Mouse (Mus musculus) adrenal gland, adult 2 months (tissue): ENCODE measurements around the gene Optc. TPM values are rescaled to one million over a fixed set of nuclear protein-coding genes. Genes with fewer than 3 reads are reported as not detected.

ENCODE experiments used
- DNase-seq: peaks from one replicate; pipeline ENCODE4 v3.0.0; 2021
- polyA plus RNA-seq: library from polyadenylated mRNA; depleted of rRNA; stranded (reverse); fragments of >200 nt; gene quantifications from 2 replicates; pipeline ENCODE4 v1.2.3, GENCODE M21; 2012
- total RNA-seq, 2 experiments: library from RNA; stranded (reverse); gene quantifications; 2 replicates each; pipeline ENCODE4 v1.2.3; 2021

The Optc gene
- total and polyA plus RNA-seq, 3 experiments: 0.98 to 1.3 (median 1.0) TPM

DNA sequence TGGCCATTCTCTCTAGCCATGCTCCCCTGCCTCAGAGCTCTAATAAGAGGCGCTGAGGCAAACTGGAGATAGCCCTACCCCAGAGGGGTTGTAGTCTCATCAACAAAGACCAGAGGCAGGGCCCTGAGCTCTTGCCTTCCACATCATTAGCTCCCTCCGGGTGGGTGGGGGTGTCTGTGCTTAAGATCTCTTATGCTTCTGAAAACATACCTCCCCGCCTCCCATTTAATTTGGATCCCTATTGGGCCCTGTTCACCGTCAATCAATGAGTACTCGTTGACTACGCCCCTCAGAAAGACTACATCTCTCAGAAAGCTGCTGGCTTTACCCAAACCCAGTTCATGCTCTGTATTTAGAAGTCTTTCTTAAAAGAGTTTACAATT lies 10.3 kb upstream of the Optc start:
- no peak for DNase-seq

DNA sequence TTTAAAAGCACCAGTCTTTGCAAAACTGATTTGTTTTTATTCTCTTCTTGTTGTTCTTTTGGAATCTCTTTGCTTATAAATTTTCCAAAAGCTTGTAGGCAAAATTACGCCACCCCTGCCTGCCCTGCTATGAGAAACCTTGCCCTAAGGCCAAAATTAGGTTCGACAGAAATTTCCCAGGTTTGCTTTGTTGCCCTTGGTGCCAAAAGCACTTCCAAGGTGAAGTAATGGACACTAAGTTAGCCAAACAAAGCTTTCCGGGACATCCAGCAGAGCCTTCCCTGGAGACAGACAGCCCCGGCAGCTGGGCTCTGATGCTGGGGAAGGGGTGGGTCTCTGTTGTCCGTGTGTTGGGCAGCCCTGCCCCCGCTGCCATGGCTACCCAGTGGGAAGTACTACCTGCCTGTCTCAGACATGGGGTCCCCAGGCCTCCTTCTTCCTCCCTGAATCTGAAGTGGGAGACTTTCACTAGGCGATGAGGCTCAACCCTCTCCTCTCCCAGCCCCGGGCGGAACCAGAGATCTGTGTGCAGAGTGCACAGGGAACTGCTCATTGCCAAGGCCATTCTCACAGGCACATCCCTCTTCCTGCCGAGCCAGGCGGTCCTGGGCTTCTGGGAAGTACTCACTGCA lies 9.8 kb upstream of the Optc start:
- peak; percentile 74 for DNase-seq

DNA sequence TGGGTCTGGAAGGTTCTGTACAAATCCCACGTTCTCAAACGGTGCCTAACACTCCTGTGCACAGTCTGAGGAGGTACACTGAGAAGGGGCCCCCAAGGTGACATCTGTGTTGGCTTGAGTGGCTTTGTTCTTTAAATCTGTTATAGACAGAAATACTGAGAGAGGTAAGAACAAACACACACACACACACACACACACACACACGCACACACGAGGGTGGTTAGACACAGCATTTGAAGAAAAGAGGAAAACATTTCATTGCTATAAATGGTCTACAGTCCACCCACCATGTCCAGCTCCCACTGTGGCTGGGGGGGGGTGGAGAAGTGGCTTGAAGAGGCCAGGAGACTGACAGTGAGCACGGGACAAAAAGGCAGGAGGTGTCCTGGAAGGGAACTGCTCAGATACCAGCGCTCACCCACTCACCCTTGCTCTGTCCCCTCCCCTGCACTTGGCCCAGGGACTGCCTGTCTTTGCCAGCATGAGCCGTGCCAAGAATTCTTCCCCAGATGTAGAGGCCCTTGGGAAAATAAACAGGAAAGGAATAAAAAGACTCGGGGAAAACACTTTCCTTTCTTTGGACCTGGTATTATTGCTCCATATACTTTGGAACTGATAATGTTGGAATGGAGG lies 8.0 kb upstream of the Optc start:
- peak; percentile 88 for DNase-seq

DNA sequence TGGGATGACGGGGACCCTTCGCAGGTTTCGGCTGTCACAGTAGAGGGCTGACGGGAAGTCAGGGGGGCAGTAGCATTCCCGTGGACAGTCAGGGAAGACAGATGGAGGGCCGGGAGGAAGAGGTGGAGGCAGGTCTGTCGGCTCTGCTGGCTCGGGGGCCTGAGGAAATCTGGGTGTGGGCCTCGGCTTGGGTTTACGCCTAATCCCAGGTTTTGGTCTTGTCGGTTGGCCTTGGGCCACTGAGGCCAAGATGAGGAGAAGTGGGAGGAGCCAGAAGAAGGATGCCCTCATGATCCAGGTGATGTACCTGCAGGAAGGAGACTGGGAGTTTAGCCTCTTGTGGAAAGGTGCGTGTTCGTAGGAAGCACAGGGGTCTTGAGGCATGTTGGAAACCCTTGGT lies 7.3 kb upstream of the Optc start:
- DNase-seq: no peak

DNA sequence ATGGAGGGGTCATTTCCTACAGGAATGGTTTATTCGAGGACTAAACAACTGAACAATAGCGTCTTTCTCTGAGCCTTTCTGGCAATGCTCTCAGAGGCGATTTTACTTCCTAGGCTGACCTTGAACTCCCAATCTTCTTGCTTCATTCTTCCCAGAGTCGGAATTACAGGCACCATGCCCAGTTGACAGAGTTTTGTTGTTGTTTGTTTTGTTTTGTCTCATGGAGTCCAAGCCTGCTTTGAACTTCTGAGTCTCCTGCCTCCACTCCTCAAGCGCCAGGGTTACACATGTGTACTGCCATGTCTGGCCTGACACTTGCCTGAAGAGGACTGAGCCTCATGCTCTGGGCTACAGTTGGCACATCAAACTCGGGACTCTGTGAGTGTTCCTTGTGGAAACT lies 5.2 kb upstream of the Optc start:
- no peak for DNase-seq

DNA sequence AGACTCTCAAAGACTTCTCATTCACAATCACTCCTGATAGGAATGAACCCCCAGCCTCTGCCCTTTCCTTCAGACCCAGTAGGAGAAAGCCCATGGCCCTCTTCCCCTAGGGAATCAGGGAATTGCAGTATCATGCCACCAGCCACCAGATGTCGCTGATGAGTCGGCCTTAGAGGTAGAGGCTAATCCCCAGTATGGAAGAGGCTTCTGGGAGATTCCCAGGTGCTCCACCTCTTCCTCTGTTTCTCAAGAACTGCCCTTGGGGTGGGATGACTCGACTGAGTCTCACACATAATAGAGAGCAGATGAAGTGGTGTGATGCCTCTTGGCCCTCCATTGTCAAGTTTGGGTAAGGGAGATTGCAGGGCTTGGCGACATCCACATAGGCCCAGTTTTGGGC lies 3.7 kb upstream of the Optc start:
- DNase-seq: peak; percentile 62

DNA sequence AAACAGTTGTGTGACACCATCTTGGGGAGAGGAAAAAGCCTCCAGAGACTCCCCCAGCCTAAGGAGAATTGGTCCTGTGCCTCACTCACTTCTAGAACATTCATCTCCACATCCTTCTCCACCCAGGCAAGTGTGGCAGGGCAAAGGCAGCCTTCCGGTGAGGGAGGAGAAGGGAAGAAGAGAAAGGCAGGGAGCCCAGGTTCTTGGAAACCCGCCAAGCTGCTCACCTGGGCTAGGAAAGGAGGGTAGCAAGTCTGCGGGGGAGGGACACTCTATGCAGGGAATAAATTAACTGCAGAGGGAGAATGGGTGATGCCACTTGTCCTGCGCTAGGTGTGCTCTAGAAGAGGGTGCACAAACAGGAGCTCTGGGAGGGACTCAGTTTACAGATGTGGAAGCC lies 3.2 kb upstream of the Optc start:
- DNase-seq: no peak

DNA sequence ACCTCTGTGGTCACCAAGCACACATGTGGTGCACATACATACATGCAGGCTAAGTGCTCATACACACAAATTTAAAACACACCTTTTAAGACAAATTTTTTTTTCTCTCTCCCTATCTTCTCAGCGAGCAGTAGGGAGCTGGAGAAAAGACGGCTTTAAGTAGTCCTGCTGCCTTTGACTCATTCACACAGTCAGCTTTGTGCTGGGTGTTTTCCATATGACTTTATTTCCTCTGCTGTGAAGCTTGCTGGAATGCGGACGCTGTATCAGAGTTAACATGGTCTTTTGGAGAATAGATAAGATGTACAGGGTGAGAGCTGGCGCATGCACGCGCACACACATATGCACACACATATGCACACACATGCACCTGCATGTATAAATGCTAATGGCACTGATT lies 2.3 kb upstream of the Optc start:
- DNase-seq: no peak

DNA sequence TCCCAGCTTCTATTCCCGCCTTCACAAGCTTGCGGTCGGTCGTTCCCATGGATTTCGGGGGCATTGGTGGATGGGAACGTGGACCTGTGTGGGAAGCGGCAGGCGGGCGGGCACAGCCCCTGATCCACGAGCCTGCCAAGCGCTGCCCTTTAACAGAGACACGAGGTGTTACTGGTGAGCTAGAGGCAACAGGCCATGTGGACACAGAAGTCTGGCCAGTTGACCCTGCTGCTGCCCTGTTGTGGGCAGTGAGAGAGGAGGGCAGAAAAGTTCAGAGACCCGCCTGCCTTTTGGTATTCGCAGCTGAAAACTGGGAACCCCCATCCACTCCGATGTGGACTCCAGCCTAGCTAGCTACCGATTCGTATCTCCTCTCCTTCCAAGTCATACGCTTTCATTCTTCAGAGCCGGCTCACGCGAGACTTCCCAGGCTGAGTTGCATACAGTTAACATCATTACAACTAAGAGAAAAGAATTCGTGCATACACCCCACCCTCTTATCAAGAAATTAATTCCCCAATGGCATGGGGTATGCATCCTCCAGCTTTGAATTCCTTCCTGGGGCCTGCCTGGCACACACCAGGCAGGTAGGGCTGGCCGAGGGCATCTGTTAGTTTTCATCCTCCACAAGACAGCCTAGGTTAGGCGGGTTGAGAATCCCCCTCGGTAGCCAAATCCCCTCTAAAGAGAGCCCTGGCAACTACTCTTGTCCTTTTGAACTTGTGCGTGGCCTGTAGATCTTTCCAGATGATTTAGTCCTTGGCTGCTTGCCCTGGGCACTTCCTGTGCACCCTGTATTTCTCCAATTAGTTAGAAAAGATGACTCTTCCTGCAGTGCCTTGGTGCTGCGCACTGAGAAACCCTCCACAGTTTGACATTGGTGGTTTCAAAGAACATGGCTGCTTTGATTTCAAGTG lies 1.1 kb upstream of the Optc start:
- DNase-seq: peak; percentile 76

DNA sequence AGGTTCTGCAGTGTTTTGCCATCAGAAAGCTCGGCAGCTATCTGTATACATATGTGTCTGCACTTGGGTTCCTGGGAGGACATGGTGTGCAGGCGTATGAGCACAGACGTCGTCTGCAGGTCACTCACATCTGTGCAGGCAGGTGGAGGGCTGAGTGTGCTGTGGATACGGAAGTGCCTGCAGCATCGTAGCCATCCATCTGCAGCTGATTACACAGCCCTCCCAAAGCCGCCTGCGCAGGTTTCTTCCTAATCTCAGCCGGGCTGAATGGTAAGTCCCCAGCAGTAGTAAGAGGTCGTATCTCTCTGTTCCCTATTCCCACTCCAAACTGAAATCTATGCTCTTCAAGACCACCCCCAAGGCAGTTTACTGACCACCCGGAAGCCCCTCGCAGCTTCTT lies 1.4 kb downstream of the Optc start:
- no peak for DNase-seq

DNA sequence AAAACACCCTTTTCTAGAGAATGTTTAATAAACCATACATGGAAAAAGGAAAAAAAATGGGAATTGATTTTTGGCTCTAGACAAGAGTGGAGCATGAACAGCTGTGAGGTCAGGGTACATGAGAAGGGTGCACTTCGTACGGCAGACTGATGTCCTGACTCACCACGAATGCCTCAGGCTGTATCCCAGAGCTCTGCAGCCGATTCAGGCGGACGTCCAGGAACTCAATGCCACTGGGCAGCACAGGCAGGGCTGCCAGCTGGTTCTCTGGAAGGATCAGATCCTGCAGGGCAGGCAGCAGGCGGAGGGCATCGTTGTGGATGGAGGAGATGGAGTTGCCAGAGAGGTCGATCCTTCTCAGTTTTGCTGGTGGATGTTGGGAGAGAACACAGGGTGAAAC lies 7.0 kb downstream of the Optc start:
- DNase-seq: peak; percentile 80

DNA sequence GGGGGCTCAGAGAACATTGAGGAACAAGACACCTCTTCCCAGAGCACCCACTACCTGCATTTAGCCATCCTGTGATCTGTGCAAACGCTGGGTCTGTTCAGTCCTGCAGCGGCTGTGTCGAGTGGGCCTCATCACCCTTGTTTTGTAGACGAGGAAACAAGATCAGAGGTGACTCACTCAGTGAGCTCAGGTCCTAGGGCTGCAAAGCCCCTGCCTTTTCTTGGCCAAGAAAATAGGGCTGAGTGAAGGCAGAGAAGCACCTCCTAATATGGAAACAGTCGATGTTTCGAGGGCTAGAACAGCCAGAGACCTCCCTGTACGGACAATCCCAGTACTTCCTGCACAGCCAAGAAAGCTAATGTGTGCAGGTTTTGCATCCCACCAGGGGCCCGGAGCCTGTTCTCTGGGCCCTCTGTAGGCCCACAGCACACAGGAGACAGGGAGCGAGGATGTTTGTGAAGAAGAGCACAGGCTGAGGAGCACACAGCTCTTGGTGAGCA lies 8.7 kb downstream of the Optc start:
- DNase-seq: no peak

DNA sequence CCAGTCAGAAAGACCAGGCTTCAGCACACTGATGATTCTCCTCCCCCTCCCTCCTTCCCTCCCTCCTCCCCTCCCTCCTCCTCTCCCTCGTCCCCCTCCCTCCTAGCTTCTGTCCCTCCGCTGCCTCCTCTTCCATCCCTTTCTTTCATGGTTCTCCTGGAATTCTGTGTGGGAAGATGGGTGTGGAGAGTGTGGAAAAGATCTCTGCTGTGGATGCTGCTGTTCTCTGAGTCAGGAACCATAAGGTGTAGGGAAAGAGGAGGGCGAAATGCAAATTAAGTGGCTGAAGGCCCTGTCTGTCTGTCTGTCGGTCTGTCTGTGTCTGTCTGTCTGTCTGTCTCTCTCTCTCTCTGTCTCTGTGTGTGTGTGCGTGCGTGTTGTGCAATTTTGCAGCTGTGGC lies 10.5 kb downstream of the Optc start:
- DNase-seq: no peak

DNA sequence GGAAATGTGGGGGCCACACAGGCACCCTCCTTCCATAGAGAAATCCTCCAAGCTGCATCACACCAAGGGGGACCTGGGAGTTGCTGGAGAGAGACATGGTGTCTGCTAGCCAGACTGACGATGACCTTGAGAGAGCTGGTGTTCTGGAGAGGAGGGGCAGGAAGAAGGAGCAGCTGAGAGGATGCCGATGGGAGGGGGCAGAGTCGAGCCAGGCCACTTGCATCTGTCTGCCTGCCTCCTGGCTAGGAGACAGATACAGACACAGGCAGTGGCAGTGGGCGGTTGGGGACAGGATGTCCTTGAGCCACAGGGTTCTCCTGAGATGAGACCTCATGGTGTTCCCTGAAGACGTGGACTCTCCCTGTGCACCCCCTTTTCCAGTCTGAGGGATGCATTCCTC lies 16.3 kb downstream of the Optc start:
- peak; percentile 69 for DNase-seq

DNA sequence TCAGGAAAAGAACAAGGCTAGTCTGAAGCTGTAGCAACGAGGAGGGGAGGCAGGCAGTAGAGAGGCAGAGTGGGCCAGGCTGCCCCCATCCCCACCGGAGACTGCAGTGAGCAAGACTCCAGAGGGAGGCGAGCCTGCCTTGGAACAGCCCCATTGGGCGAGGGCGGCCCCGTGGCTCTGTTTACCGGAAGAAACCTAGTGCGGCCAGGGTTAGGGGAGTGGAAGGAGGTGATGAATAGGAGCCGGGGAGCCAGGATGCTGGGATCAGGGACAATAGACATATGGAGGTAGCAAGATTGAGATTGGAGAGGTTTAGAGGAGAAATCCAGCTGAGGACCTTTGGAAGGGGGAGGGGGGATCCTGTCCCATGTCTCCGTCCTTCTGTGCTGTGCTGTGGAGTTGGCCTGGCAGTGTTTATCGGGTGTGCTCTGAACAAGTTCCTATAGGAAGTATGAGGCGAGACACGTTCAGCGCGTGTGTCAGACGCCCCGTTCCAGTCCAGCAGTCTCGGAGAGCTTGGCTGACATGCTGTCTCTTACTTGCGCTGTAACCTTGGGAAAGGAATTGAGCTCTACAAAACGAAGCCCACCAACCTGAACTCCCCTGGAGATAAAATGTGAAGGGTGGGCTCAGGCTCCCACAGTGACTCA lies 17.7 kb downstream of the Optc start:
- no peak for DNase-seq

DNA sequence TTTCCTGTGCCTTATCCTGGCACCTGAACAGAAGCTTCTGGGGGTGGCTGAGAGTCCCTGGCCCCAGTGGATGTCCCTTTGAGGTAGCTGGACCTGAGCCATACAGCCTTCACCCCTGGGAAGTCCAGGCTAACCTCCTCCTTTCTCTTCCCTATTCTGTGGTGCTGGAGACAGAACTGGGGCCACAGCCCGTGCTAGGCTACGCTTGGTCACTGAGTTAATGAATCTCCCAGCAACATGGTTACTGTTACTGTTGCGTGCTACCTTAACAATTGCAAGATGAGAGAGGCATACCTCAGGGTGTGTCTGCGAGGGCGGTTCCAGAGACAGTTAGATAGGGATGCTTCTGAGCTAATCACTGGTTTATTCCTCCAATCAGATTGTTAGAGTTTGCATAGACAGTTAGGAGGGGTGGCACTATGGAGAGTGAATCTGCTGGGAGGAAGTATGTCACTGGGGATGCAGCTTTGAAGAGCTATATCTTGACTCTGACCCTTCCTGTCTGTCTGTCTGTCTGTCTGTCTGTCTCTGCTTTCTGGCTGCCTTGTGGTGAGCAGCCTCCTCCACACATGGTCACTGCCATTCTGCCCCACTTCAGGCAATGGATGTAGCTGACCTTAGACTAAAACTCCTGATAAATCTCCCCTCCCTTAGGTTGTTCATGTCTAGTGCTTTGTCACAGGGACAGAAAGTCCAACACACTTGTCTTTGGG lies 20.1 kb downstream of the Optc start:
- DNase-seq: no peak

DNA sequence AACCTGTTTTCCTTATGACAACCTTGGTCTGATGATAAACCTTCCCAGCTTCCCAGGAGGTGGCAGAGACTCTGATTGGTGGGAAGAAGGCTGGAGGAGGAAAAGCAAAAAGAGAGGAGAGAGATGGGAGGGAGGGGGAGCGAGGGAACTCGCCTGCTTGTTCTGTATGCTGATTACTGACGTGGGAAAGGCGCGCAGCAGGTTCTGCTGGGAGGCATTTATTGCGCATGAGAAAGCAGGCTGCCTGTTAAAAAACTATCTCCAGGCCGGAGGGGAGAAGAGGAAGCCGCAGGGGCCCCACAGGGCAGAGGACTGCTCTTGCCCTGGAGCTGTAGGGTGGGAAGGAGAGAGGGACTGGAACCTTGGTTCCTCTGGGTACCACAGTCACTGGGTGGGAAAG lies 20.8 kb downstream of the Optc start:
- no peak for DNase-seq

DNA sequence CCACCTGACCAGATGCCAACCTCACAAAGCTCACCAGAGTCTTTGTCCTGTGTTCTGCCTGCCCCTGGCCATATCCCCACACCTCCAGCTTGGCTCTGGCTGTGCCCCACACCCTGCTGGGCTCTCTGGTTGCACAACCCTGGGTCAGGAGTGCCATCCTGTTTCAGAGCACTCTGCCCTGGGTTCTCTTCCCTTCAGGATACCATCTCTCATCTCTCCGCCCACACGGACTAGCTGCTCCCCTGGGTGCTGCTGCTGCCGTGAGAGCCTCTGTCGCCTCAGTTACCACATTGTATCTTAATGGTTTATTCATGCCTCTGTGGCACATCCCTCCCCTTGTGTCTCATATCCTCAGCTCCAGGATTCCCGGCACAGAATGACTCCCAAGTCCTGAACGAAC lies 21.4 kb downstream of the Optc start:
- no peak for DNase-seq

DNA sequence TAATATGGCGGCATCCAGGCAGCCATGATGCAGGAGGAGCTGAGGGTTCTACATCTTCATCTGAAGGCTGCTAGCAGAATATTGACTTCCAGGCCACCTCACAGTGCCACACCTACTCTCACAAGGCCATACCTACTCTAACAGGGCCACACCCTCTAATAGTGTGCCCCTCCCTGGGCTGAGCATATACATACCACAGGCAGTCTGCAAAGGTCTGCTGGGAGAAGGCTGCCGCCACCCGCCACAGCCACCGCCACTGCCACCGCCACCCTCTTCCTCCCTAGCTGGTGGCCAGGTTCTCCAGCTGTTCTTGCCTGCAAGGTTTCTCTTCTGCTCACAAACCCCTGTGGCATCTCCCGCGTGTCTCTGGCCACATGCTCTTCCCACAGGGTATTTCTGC lies 22.0 kb downstream of the Optc start:
- no peak for DNase-seq

DNA sequence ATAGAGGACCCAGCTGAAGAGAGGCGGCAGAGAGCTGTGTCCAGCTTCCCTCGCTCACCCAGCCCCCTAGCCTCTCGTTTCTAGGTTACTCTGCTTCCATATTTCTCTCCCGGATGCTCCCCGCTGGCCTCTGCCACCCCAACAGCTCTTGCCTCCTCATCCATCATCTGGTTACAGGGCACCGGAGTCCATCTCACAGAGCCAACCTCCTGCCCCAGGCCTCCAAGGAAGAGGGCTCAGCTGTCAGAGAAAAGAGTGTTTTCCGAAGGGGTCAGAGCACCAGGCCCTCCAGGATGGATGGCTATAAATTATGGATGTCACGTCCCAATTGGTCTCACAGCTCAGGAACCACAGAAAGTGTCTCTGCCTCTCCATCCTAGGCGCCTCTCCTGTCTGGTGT lies 23.1 kb downstream of the Optc start:
- DNase-seq: no peak

DNA sequence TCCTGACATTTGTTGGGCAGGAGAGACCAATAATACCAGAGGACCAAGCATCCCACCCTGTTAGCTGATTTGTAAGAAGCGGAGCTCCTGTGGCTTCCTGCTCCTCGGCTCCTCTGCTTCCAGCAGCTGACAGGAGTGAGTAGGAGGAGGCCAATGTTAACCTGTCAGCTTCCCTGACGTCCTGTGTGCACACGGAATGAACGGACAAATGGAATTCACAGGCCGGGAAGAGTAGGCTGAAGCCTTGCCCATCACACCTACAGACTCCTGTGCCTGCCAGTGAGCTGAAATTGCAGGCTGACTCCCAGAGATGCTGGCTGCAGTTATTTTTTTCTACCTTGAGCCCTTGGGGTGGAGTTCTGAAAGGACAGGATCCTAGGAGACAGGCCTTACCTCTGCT lies 23.7 kb downstream of the Optc start:
- no peak for DNase-seq
